Mouse (Mus musculus): Measurements from ENCODE around the gene Dpm1.

Gene Dpm1

DNA sequence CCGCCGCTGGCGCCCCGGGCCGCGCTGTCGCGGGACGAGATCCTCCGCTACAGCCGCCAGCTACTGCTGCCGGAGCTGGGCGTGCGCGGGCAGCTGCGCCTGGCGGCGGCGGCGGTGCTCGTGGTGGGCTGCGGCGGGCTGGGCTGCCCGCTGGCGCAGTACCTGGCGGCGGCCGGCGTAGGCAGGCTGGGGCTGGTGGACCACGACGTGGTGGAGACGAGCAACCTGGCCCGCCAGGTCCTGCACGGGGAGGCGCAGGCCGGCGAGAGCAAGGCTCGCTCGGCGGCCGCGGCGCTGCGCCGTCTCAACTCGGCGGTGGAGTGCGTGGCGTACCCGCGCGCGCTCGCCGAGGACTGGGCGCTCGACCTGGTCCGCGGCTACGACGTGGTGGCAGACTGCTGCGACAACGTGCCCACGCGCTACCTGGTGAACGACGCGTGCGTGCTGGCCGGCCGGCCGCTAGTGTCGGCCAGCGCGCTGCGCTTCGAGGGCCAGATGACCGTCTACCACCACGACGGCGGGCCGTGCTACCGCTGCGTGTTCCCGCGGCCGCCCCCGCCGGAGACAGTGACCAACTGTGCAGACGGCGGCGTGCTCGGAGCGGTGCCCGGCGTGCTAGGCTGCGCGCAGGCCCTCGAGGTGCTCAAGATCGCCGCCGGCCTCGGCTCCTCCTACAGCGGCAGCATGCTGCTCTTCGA, 531 bp upstream of the Dpm1 start:
- in situ Hi-C loops (cut with MseI, MboI): loop anchor here in 1 of 2 experiments (25.0 kb wide), 1 partner anchor 631 kb away; no protein-coding TSS in a partner anchor

DNA sequence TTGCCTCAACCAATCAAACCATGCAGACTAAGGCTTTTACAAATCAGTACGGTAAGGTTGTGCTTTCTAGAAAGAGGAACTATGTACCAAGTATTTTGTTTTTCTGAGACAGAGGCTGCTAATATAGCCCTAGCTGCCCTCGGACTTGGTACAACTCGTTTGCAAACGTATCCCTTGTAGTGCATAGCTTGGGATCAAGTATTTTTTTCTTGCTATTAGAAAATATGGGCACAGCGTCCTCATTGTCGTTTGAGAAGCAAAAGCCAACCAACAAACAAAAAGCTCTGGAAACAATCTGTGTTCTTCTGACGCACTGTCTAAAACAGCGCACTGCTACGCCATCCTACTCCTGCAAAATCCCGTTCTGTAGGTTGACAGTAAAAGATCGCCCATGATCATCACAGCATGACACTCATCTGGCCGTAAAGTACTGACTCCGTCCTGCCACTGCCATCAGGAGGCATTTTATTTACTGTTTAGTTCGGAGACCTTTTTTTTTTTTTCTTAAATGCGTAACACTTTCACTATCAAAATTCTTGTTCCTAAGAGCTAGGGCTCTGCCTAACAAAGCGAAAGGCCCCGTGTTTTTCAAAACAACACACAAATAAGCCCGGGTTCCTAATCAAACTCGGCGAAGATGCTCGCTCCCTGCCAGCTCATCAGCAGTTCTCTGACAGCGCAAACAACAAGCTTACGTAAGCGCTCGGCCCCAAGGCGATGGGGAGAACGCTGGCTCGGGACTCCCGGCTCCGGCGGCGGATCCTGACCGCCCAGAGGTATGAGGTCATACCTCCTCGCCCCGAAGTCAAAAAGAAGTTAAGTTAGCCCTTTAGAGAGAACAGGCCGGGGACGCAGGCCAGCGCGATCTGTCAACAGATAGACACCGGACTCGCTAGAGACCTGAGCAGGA, 1.0 kb downstream of the Dpm1 start:
- in situ Hi-C loops (cut with MseI, MboI): loop anchor here in 1 of 2 experiments (25.0 kb wide), 1 partner anchor 633 kb away; no protein-coding TSS in a partner anchor

DNA sequence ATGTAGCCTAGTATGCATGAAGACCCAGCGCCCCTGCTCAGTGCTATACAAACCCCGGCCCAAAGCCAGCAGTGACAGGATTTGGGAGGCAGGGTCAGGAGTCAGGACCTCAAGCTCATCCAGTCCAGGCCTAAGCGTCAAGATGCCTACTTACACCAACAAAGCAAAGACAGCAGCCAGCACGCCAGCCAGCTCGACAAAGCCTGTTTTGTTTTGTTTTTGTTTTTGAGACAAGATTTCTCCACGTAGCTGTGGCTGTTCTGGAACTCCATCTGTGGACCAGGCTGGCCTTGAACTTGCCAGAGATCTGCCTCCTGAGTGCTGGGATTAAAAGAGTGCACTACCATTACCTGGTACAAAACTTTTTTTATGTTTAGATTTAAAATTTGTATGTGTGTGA, 7.1 kb downstream of the Dpm1 start:
- in situ Hi-C loops (cut with MseI, MboI): no loop called here

GRCm38 (mm10) chr2:168213788-168214397, 16.5 kb downstream of the Dpm1 start:
- in situ Hi-C loops (cut with MseI, MboI): no loop called here

DNA sequence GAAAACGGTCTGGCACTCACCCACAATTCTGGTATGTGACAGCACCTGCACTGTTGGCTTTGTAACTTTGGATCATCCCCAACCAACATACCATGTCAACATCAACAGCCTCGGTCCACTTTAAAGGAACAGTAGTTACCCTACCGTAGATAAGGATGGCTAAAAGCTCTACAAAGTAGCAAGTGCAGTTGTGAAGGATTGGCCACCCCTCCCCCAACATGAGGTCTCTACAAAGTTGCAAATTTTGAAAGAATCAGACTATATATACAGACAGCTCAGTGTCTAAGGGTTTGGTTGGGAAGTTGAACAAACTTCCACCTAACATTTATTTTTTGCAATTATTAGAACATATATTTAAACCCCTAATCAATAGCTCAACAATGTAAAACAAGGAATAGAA, 22.5 kb downstream of the Dpm1 start:
- in situ Hi-C loops (cut with MseI, MboI): loop anchor here in 1 of 2 experiments (5.0 kb wide), 1 partner anchor 91 kb away; no protein-coding TSS in a partner anchor

GRCm38 (mm10) chr2:168206725-168207644, 23.4 kb downstream of the Dpm1 start, which contains the start of gene Adnp:
Gene Adnp, minus strand, starts transcription at chr2:168207112.
- in situ Hi-C loops (cut with MseI, MboI): loop anchor here in 1 of 2 experiments (5.0 kb wide), 1 partner anchor 90 kb away; no protein-coding TSS in a partner anchor

GRCm38 (mm10) chr2:168205681-168206631, 24.4 kb downstream of the Dpm1 start:
- in situ Hi-C loops (cut with MseI, MboI): loop anchor here in 1 of 2 experiments (5.0 kb wide), 1 partner anchor 89 kb away; no protein-coding TSS in a partner anchor

- in situ Hi-C loops (cut with MseI, MboI): loop anchor here in 1 of 2 experiments (5.0 kb wide), 1 partner anchor 88 kb away; no protein-coding TSS in a partner anchor
Observed at GRCm38 (mm10) chr2:168205265-168205664, 25.1 kb downstream of the Dpm1 start.

DNA sequence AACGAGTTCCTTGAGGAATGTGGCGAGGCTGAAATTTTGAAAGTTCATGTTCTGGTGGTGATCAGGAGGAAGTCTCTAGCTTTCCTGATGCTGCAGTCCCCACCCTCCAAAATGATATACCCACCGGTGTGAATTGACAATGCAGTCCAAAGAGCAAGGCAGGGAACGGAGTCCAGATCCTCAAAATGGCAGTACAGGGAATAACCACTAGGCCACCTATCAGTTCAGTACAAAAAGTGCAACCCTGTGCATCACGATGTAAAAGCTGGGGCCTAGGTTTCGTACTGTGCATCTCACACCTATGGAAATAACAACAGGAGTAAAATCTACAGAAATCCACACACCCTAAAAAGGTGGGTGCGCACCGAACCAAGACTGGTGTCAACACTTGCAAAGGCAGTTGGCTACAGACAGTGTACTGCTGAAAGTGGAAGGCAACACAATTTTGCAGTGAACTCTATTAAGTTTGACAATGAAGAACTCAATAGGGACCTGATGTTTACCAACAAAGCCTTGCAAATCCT, 25.9 kb downstream of the Dpm1 start:
- in situ Hi-C loops (cut with MseI, MboI): loop anchor here in 1 of 2 experiments (5.0 kb wide), 1 partner anchor 77 kb away; no protein-coding TSS in a partner anchor

- in situ Hi-C loops (cut with MseI, MboI): loop anchor here in 1 of 2 experiments (5.0 kb wide), 1 partner anchor 73 kb away; no protein-coding TSS in a partner anchor
Observed at GRCm38 (mm10) chr2:168200014-168200691, 30.2 kb downstream of the Dpm1 start.

GRCm38 (mm10) chr2:168199476-168199875, 30.9 kb downstream of the Dpm1 start:
- in situ Hi-C loops (cut with MseI, MboI): loop anchor here in 1 of 2 experiments (5.0 kb wide), 1 partner anchor 62 kb away; no protein-coding TSS in a partner anchor

DNA sequence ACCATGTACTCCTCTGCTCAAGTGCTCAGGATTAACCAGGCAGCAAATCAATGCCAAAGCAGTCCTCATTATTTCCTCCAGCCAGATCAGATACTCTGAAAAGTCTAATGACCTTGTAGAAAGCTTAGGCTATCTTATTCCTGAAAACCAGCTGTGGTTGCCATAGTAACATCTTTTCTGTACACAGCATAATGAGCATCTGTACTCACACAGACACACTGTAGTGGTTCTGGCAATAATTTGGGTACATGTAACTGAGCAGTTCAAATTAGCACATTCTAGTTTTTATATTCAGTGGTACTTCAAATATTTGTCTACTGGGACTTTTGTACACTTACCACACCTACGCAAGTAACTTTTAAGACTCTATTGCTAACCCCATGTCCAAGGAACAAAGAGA, 32.0 kb downstream of the Dpm1 start:
- in situ Hi-C loops (cut with MseI, MboI): loop anchor here in 1 of 2 experiments (5.0 kb wide), 1 partner anchor 61 kb away; no protein-coding TSS in a partner anchor

DNA sequence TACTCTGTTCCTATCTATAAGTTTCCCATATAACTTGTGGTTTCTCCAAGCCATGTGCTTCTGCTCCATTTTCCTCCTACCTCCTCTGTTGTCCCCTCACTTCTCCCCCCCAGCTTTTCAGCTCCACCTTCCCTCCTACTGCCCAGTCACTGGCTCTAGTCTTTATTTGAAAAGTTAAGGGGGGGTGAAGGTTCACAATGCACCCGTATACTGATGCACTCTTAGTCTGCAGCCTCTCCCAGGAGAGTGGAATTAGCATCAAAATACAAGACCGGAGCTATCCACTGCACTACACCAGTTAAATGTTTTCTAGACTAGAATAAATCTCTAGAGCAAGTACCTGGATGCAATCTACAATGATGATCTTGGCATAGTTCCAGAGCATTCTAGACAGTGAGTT, 34.7 kb downstream of the Dpm1 start:
- in situ Hi-C loops (cut with MseI, MboI): loop anchor here in 1 of 2 experiments (5.0 kb wide), 1 partner anchor 58 kb away; no protein-coding TSS in a partner anchor

GRCm38 (mm10) chr2:168193685-168194084, 36.7 kb downstream of the Dpm1 start:
- in situ Hi-C loops (cut with MseI, MboI): no loop called here

GRCm38 (mm10) chr2:168191856-168192255, 38.5 kb downstream of the Dpm1 start:
- in situ Hi-C loops (cut with MseI, MboI): no loop called here

DNA sequence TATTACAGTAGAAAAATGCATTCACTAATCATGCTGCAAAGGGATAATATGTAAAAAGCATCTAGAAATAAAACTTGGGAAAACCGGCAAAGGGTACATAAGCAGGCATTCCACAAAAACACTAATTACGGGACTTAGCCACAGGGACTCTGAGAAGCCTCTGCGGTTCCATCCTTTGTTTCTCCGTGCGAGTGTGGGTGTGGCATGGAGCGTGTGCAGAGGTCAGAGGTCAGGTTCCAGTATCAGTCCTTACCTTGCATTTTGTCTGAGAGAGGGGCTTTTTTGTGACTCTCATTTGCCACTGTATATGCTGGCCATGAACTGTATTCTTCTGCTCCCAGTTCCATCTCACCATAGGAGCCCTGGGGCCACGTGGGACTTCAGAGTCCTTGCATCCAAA, 54.4 kb downstream of the Dpm1 start:
- in situ Hi-C loops (cut with MseI, MboI): no loop called here

GRCm38 (mm10) chr2:168170167-168170685, 60.2 kb downstream of the Dpm1 start:
- in situ Hi-C loops (cut with MseI, MboI): no loop called here

- in situ Hi-C loops (cut with MseI, MboI): no loop called here
Observed at GRCm38 (mm10) chr2:168169800-168170113, 60.6 kb downstream of the Dpm1 start.

Measured in mouse trophoblast stem cell (cell line).